Mouse (Mus musculus): Measurements from ENCODE around the gene Ccl25.

Ccl25 gene

DNA sequence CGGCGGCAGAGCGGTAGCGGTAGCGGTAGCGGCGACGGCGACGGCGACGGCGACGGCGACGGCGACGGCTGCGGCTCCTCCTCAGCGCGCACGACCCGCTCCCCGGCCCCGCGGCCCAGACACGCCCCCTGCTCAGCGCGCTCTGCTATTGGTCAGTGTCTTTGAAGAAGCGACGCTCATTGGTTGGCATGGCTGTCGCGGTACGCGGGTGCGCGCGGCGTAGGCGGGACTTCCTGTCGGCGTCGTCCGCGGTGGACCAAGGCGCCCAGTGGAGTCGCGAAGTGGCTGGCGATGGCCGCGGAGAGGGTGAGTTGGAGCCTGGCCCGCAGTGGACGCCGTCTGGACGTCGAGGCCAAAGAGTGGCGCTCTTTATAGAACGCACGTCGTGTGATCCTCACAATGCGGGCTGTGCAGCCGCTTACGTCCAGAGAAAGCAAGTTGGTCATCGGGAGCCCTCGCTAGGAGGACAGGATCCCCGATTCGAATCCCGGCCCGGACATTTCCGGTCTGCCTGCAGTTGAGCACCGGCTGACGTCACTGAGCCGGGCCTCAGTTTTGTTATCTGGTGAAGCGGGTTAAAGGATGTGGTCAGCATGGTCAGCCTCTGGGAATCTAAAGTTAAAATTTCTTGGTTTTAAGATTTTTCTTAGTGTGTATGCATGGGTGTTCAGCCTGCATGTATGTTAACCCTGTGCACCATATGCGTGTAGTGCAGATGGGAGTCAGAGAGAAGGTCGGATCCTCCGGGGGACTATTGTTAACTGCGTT lies at the start of gene Ccl25, which contains the start of gene Elavl1:
TSS of gene Ccl25 (plus strand) at position 228 of the 768 bp plus-strand sequence.
TSS of gene Elavl1 (minus strand) at position 431 of the 768 bp plus-strand sequence.
- peak; percentile 97 for DNase-seq (ENCODE audit: low spot score)

DNA sequence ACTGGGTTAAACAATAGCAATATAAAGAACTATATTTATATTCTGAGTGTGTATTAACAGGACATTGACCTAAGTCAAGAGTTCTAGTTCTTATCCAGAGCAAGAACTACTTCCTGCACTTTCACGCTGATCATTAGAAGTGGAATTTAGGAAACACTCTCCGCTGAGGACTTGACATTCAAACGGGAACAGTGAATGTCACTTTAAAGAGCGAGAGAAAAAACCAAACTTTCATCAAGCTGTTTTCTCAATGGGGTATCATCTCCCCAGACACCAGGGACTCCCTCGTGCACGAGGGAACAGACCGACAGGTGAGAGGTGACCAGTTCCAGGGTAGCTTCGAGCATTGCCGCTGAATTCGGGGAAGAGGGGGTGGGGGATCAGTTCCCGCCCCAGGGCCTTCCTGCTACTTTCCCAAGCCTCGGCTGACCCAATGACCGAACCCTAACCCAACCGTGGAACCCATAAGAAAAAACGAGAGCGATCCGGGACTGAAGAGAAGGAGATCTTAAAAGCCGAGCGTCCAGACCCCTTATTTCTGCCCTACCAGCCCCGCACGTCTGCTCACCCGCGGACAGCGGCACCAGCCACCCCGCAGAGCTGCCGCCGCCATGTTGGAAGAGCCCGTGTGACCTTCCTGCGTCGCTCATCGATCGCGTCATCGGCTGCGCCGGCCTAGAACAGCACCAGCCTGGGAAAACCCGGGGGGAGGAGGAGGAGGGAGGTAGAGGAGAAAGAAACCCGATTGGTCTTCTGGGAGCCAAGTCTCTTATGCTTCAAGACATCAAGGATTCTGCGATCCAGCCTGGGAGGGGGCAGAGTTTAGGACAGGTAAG lies 49.5 kb upstream of the Ccl25 start, which contains the start of gene Timm44:
TSS of gene Timm44 (minus strand) at position 639 of the 836 bp plus-strand sequence.
- DNase-seq (ENCODE audit: low spot score): peak; percentile 96

DNA sequence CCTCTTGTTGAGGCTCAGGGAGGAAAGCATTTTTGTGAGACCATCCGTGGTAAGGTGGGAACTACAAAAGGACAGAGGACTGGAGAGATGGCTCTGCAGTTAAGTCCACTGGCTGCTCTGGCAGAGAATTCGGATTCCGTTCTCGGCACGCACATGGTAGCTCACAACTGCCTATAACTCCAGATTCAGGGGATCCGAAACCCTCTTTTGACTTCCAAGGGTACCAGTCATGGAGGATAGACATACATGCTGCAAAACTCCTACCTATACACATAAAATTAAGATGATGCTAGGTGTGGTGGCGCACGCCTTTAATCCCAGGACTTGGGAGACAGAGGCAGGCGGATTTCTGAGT lies 48.9 kb upstream of the Ccl25 start:
- DNase-seq (ENCODE audit: low spot score): no peak

DNA sequence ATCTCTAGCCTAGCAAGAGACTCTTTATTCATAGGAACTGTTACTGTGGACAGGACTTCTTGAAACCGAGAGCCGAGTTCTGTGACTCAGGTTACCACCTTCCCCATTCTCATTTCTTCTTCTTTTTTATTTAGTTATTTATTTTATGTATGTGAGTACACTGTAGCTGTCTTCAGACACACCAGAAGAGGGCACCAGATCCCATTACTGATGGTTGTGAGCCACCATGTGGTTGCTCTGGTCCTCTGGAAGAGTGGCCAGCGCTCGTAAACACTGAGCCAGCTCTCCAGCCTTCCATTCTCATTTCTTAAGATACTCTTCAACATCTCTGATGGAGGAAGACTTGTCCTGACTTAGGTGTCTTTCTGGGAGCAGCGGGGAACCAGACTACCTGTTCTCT lies 32.3 kb upstream of the Ccl25 start:
- no peak for DNase-seq (ENCODE audit: low spot score)

DNA sequence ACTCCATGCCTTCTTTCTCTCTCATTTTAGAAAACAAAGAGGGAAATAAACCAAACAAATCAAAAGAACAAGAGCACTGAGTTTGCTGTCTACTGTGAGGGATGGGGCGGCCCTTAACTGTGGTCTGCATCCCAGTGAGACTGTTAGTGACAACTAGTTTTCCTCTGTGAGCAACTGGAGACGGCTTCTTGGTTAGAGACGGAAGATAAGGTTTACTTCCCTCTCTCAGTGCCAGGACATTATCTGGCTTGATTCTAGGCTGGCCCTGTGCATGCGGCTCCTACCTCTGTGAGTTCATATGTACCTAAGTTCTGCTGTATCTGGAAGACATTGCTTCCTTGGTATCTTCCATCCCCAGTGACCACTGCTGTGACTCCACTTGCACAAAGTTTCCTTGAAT lies 27.2 kb upstream of the Ccl25 start:
- DNase-seq (ENCODE audit: low spot score): no peak

DNA sequence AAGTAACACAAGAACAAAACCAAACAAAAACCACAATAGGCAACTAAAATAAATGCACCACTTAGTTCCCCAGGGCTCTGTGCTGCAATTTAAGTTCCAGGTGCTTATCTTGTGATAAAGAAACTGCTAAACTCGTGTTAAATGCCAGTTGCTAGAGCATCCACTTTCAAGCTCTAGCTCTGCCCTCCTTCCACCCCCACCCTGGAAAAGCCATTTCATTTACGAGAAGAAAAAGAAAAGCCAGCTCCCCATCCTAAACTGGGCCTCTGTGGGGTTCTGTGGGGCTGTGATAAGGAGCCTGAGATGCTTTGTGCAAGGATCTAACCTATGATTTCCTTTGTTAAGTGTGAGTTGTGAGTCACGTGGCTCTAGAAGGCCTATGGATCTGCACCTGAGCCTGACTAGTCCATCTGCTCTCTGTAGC lies 20.9 kb upstream of the Ccl25 start:
- DNase-seq (ENCODE audit: low spot score): no peak

DNA sequence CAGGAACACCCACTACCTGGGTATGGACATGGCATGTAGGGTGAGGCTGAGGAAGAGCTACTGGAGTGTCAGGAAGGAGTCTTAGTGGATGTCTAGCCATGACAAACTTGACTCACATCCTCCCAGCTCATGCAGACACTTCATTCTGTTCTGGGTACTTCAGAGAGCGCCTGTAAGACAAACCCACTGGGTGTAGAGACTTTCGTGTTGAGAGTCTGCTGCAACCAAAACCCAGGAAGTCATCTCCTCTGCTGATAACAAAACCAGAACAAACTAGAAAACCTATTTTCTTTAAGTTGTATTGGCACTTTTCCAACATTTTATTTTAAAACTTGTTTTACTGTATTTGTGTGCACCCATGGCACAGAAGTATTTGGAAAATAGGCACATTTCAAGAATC lies 19.2 kb upstream of the Ccl25 start:
- DNase-seq (ENCODE audit: low spot score): no peak

DNA sequence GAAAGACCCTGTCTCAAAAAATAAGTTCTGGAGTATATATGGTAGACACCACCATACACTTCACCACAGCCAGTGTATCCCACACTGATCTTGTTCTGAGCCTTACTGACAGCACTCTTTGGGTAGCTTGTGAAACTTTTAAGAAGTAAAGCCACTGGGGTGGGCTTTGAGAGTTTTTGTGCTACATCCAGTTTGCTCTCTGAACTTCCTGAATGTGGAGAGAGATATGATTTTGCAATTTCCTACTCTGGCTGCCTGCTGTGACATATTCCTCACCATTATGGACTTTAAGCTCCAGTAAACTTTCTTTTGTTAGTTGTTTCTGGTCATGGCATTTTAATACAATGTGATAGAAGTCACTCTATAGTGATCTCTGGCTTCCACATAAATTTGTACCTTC lies 12.9 kb upstream of the Ccl25 start:
- no peak for DNase-seq (ENCODE audit: low spot score)

DNA sequence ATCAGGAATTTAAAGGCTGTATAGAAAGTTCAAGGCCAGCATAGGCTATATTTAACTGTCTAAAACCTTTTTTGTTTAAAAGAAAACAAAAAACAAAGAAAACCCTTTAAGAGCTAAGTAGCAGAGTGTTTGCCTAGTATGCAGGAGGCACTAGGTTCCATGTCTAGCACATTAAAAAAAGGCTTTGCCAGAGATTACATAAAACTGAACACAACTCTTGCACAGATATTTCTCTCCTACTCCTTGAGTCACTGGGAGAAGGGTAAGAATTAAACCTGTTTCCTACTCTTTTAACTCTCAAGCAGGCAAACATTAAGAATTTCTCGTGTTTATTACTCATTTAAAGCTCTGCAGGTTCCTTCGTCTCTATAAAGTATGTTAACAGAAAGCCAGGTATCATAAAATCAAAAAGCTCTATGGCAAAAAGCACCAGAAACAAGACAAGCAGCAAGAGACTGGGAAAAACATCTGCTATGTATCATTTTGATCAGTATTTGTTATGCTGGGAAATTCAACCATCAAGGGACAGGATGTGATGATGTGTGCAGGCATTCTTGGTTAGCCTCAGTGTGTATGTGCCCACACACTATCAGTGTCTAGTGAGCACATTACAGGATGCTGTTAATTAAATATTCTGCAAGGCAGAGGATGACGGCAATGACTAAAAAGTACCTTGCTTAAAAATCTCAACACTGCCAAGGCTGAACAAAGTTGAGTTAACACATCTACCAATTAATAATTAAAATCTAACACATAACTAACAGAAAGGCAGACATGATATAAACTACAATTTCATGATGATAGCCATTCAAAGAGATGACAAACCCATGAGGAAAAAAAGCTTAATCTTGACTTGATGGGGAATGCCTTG lies 11.5 kb upstream of the Ccl25 start:
- DNase-seq (ENCODE audit: low spot score): no peak

DNA sequence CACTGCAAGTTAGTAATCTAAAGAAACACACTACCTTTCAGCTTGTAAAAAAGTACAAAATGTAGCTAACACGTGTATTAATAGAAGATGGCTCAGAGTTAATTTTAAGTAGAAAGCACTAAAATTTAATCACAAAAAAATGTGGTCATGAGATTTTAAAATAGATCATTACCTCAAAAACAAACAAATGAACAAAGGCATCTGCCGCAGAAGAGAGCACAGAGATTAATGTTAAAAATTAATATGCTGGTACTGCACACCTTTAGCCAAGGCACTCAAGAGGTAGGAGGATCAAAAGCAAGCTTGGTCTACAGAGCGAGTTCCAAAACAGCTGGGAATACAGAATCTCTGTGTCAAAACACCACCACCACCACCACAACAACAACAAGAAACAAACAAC lies 10.2 kb upstream of the Ccl25 start:
- no peak for DNase-seq (ENCODE audit: low spot score)

DNA sequence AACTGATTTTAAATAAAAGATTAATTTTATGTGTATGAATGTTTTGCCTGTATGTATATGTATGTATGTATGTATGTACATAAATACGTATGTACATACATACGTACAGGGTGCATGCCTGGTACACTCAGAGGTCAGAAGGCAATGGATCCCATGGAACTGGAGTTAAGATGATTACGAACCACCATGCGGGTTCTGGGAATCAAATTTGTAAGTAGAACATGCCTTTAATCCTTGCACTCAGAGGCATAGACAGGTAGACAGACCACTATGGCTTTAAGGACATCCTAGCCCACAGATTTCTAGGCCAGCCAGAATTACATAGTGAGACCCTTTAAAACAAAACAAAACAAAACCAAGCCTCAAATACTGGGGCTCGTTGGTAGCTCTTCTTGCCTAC lies 6.9 kb upstream of the Ccl25 start:
- no peak for DNase-seq (ENCODE audit: low spot score)

DNA sequence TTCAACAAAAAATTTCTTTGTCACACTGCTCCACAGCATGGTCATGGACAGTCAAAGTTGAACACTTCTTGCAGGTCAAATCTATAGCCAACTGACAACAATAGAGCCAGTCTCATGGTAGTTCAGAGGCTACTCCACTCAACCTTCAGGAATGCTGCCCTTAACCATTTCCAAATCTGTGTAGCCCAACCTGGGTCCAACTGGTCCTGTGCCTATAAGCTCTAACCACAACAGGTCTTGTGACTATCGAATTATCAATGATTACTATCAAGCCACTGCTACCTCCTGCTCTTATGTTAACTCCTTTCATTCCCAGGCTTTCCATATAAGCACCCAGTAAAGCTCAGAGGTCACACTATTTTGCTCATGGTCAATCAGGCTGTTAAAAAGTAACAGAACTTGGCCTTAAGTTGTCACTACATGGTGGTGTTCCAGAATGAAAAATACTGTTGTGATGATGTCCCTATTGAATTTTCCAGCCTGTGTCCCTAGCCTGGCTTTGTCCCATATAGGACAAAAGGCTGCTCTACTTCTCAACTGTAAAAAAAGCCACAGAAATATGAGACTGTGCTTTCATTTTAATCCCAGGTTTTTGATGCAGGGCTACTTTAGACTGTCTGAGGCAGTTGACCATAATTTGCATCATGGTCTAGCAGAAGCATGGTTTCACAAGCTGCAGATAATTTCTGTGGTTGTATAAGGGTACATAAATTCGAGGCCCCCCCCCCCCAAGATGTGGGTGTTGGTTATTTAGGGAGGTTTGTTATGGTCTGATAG lies 6.0 kb upstream of the Ccl25 start:
- no peak for DNase-seq (ENCODE audit: low spot score)

DNA sequence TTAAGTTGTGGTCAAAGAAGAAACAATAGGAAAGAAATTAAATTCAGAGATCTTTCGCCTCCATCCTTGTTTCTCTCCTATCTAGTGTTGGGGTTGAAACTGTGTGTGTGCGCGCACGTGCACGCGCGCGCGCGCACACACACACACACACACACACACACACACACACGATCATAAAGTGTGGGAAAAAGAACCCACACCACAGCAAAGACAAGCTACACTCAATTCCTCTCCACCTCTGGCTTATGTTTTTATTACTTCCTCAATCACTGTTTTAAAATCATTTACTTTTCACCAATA lies 5.5 kb upstream of the Ccl25 start:
- DNase-seq (ENCODE audit: low spot score): no peak

DNA sequence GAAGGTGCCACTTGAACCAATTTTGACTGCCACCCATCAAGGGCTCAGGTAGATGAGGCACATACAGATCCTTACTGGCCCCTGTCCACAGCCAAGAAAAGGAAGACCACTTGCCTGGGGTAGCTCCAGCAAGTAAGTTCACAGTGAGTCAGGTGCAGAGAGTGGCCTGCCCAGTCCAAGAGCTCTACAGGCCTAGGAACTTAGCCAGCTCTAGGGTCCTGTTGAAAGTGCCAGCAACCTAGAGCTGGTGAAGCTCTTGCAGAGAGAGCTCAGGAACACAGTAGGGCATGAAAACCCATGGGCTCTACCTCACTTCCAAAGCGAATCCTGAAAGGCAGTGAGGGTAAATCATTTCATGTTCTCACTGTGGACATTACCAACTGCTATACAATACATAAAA lies 4.6 kb upstream of the Ccl25 start:
- no peak for DNase-seq (ENCODE audit: low spot score)

DNA sequence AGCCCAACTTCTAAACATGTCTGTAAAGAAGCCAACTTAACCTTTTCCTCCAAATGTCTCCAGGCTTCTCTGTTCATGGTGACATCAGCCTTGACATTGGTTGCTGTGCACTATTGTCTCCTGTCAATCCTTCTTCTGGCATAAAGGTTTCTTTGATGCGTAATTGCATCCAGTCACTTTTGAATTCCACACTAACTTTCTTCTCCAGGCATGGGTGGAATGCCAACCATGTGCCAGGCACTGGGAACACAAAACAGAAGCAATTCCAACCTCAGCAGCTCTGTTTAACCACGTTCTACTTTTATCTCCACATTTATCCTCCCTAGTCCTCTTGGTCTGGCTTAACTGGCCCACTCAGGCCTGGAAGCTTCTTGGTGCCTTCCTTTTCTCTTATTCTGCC lies 4.0 kb upstream of the Ccl25 start:
- DNase-seq (ENCODE audit: low spot score): no peak

DNA sequence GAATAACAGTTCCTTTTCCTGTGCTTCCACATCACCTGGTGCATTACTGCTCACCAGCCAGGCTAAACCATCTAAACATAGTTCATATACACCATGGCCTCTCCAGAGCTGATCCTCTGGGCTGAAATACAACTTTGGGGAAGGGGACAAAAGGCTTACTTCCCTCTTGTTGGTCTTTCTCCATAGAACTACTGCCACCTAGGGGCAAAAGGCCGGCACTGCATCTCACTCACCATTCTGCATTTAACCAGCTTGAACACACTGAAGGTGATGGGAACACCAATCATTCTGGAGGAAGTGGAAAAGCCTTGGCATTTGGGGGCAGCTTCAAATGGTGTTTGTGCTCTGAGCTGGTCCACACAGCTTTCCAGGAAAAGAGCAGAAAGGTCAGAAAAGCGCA lies 2.5 kb upstream of the Ccl25 start:
- peak; percentile 83 for DNase-seq (ENCODE audit: low spot score)

DNA sequence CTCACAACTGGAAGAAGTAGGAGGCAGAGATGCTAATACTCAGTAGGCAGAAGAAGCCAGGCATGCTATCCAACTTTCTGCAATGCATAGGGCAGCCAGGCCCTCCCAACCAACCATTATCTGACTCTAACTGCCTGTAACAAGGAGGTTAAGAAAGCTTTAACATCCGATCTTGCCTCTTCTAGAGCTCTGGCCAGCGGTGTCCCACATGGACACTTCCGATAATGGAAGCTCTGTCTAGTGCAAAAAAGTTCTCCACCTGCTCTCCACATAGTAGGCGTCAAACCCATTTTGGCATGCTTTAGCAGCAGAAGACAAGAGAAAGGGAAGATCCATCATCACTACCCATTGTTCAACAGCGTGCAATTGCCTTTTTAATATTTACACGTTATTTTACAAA lies 1.1 kb upstream of the Ccl25 start:
- no peak for DNase-seq (ENCODE audit: low spot score)

DNA sequence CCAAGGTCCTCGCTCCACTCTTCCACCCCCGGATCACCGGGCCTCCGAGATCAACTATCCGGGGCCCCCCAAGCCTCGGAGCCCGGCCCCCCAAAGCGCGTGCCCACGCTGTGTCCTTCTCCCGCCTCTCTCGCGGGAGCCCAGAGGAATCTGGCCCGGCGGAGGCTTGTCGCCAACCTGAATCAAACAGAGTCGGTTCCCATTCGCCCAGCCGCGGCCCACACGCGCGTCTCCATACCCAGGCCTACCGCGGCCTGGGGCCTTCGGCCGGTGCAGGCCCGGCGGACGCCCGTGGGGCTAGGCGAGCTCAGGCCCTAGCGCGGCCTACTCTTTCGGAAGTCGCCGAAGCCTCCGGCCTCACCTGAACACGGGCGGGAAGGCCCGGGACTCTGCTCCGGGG lies 485 bp upstream of the Ccl25 start:
- DNase-seq (ENCODE audit: low spot score): peak; percentile 47

DNA sequence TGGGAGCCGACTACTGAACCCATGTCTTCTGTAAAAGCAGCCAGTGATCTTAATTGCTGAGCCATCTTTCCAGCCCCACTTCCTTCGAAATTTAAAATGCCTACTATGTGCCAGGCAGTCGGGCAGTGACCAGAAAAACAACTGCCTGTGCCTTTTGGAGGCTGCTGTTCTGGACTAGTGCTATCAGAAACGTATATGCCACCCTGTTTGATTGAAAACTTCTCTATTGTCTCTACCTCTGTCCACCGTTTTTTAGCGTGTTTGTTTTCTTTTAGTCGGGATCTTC lies 684 bp downstream of the Ccl25 start:
- no peak for DNase-seq (ENCODE audit: low spot score)

DNA sequence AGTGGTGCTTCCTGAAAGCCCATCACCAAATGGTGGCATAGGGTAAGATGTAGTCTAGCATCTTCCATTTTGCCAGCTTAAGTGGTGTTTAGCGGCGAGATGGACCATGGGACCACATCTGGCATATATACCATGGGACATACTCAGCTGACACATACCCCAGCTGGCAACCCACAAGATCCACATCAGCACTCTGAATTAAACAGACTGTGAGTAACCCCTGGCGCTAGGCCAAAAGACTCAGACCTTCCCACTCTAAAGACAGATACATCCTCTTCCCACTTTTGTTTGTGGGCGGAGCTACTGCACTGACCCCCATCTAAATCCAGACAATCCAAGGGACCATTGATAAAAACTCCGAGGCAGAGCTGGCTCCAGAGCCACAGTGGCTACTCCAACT lies 4.0 kb downstream of the Ccl25 start:
- no peak for DNase-seq (ENCODE audit: low spot score)

DNA sequence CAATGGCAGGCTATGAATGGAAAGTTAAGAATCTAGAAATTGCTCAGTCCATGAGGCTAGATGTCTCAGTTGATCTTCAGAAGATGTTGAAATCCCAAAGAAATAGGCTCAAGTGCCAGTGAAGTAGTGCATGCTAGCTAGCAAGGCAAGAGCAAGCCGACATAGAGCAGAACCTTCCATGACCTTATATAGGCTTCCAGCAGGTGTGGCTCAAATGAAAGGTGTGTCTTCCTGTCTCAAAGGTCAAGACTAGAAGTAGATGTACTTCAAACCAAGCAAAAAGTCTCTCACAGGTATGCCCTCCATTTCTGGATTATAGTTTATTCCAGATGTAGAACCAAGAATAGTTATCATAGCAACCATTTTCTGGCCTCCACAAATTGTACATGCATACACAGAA lies 9.0 kb downstream of the Ccl25 start:
- DNase-seq (ENCODE audit: low spot score): no peak

DNA sequence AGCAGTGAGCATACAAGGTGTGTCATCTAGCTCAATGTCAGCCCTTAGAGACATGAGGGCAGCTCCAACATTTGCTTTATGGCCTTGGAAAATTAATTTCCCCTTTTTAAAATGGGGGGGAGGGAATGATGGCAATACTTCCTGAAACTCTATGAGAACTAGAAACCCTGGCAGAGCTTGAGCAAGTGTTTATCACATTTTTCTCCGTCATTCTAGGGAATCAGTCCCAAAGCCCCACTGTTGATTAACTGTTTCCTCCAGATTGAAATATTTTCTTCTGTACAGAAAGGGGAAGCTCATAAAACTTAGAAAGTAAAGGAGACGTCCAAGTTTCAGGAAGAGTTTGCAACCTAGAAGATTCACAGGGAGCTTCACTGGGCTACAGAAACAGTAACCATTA lies 10.7 kb downstream of the Ccl25 start:
- no peak for DNase-seq (ENCODE audit: low spot score)
